Mouse (Mus musculus): ENCODE results near the gene Isg20. TPM values are rescaled to one million over a fixed set of nuclear protein-coding genes. Genes with fewer than 3 reads are reported as not detected.

Gene Isg20
- total and polyA plus RNA-seq, 3 experiments, result 6.9 to 44.2 (median 19.9) TPM

- in situ Hi-C loops (cut with MboI; ENCODE audit: low pct_ligation_motif_present, low pct_unique_long_range_greater_than_20kb, low sequenced_read_pairs), result loop anchor here (25.0 kb wide), 1 partner anchor 450 kb away; no protein-coding TSS in a partner anchor
- peaks cover 16 to 55% of the 10 kb centered on the region in 2 experiments for H3K4me1 ChIP-seq (ENCODE audit: control insufficient read depth in 1 of 2, insufficient read depth in 2 of 2)
- no peaks in the 10 kb centered on the region for H3K79me2 ChIP-seq (replicated peaks; ENCODE audit: control insufficient read depth, extremely low read depth, insufficient read depth, poor library complexity, severe bottlenecking)
- dilution Hi-C loops (cut with MboI; ENCODE audit: extremely low pct_ligation_motif_present, extremely low pct_unique_long_range_greater_than_20kb, low sequenced_read_pairs), result no loop called here
- H3K27me3 ChIP-seq (replicated peaks), result no peaks in the 10 kb centered on the region
- H3K9me3 ChIP-seq (replicated peaks; ENCODE audit: low read length), result no peaks in the 10 kb centered on the region
- H3K36me3 ChIP-seq (replicated peaks in 1 of 2; ENCODE audit: control insufficient read depth in 1 of 2, insufficient read depth in 1 of 2, low read length in 1 of 2), result peaks cover 15 to 39% of the 10 kb centered on the region in 2 experiments
- peak; percentile 89 for TF ChIP-seq CHD2 (IDR thresholded peaks at IDR 0.05; ENCODE audit: low read length)
- peak; percentile 46; the same call in 1 of the 2 replicates for TF ChIP-seq ZMIZ1 (IDR thresholded peaks at IDR 0.05; ENCODE audit: low read depth, low read length)
- peak; percentile 39; the same call in 1 of the 2 replicates for TF ChIP-seq ELF1 (IDR thresholded peaks at IDR 0.05; ENCODE audit: low read depth, low read length)
- TF ChIP-seq E2F4 (IDR thresholded peaks at IDR 0.05; ENCODE audit: insufficient replicate concordance, low read depth, low read length), result no peak
- TF ChIP-seq MAFK (IDR thresholded peaks at IDR 0.05; ENCODE audit: insufficient replicate concordance, low read length), result peak; percentile 39; the same call in 1 of the 2 replicates
- TF ChIP-seq EP300 (IDR thresholded peaks at IDR 0.05; ENCODE audit: low read length), result peak; percentile 89
- no peak for TF ChIP-seq KAT2A (IDR thresholded peaks at IDR 0.05; ENCODE audit: insufficient replicate concordance, low read length)
- no peak; the same call in 1 of the 2 replicates for TF ChIP-seq POLR2AphosphoS2 (IDR thresholded peaks at IDR 0.05; ENCODE audit: low read depth, low read length)
- TF ChIP-seq RCOR1 (conservative IDR thresholded peaks at IDR 0.05; ENCODE audit: low read depth, low read length), result peak; percentile 72; the same call in 1 of the 2 replicates
- no peak for TF ChIP-seq PAX5 (IDR thresholded peaks at IDR 0.05; ENCODE audit: low read length)
- TF ChIP-seq TCF12 (IDR thresholded peaks at IDR 0.05; ENCODE audit: low read depth, low read length), result peak; percentile 60
- peak; percentile 69; the same call in 1 of the 2 replicates for TF ChIP-seq MEF2A (IDR thresholded peaks at IDR 0.05; ENCODE audit: borderline replicate concordance, low read depth, low read length)
- peak; percentile 77 for TF ChIP-seq MAZ (IDR thresholded peaks at IDR 0.05; ENCODE audit: low read depth, low read length)
- TF ChIP-seq ETS1 (conservative IDR thresholded peaks at IDR 0.05; ENCODE audit: low read depth, low read length), result peak; percentile 76
- TF ChIP-seq IRF4 (IDR thresholded peaks at IDR 0.05; ENCODE audit: low read depth, low read length), result peak; percentile 96
- TF ChIP-seq HCFC1 (IDR thresholded peaks at IDR 0.05; ENCODE audit: low read depth, low read length), result no peak
- peak; percentile 60 for TF ChIP-seq BHLHE40 (IDR thresholded peaks at IDR 0.05; ENCODE audit: low read depth, low read length)
- peak; percentile 64 for DNase-seq (ENCODE audit: extremely low read depth)
- peak overlapping the region; percentile 70 for H3K4me2 ChIP-seq (ENCODE audit: insufficient read depth, low read depth, poor library complexity, severe bottlenecking)
- peak overlapping the region; percentile 30 to 54 (median 53) for H3K4me3 ChIP-seq (replicated peaks in 1 of 3; ENCODE audit: low read depth in 2 of 3, low read length in 2 of 3, poor library complexity in 1 of 3)
- peak overlapping the region; percentile 62 for H3K27ac ChIP-seq (ENCODE audit: insufficient read depth, low read depth)
- peak overlapping the region; percentile 20 for H3K9ac ChIP-seq (ENCODE audit: insufficient read depth, low read depth)
Measured at GRCm38 (mm10) chr7:78912253-78912973, 811 bp upstream of the Isg20 start.

All from CH12.LX (cell line).